Mouse (Mus musculus) gastrocnemius, postnatal 10 days (tissue): Measurements from ENCODE around the gene Rcn1. TPM values are rescaled to one million over a fixed set of nuclear protein-coding genes. Genes with fewer than 3 reads are reported as not detected.

ENCODE experiments used
- DNase-seq: peaks from one replicate; pipeline ENCODE4 v3.0.0; 2021; ENCODE audit warnings: mixed read lengths
- total RNA-seq, 2 experiments: library from RNA; stranded (reverse); gene quantifications; 2 replicates each; pipeline ENCODE4 v1.2.3; 2021

Gene Rcn1
- total RNA-seq, 2 experiments from 2014 or later, result 43.1 to 56.8 TPM

DNA sequence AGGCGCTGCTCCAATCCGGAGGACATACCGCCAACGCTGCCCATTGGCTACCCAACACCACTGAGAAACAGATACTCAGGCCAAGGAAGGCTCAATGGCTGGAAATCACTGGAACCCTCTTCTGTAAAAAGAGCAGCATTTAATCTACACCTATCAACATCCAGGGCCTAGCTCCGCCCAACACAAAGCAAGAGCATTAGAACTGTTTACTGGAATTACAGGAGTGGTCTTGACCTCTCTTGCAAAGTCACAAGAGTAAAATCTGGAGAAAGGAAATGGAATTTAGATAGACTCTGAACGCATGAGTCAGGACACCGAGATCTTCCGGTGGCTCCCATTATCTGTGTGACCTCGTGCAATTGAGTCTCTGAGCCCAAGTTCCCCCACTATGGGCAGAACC is 3.1 kb downstream of the Rcn1 start:
- DNase-seq, result no peak

GRCm38 (mm10) chr2:105394375-105394774 is 4.7 kb downstream of the Rcn1 start:
- DNase-seq, result no peak

DNA sequence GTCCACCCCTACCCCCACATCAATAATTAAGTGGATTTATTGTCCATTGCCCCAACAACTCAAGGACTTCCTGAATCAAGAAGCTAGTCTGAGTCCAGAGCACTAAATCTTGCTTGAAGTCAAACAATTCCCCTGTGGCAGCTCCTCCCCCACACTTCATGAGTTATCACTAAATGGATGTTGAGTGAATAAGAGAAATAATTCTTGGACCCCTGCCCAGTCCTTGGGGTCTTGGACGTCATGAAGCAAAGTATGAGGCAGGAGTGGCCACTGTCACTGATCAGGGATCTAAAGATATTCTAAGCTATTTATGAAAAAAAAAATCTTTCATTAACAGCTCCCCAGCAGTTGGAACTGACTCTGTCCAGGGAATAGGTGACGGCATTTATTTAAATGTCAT is 6.6 kb downstream of the Rcn1 start:
- no peak for DNase-seq

DNA sequence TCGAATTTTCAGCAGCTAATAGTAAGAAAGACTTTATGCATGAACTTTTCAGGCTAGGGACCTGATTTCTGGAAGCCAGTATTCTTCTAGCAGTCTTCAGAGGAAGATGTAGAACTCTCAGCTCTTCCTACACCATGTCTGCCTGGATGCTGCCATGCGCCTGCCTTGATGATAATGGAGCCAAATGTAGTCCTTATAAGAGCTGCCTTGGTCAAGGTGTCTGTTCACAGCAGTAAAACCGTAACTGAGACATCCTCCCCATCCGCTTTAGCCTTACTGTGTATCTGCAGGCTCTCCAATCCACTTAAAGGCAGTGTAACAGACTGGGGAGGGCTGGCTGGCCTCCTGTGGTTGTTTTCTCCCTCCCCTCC is 7.7 kb downstream of the Rcn1 start:
- DNase-seq, result no peak

DNA sequence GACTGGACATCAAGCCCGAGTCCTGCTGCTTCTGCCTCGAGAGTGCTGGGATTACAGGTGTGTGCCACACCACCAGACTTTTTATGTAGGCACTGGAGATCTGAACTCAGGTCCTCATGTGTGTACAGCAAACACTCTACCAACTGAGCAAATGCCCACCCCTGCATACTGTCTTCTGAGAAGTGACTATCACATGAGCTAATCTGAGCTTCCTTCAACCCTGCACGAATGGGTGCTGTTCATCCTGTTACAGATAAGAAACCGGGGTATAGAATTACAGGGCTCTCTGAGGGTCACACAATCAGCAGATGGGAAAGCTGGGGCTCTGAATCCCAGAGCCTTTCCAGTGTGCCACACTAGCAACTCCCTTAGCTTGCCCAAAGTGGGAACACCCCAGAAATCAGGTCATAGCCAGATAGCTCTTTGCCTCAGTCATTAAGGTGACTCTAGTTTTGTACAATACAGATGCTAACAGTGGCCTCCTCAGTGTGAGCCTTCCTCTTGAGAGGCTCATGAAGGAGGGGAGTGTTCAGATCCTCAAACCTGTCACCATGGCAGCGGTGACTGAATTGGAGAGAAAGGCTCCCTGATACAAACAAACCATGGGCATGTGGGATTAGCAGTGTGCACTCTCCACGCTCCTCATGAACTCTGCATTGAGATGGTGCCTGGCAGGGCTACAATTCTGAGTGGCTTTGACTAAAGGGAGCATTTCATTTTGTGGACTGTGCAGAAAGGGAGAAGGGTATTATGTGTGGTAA is 8.3 kb downstream of the Rcn1 start:
- DNase-seq, result no peak

GRCm38 (mm10) chr2:105389007-105389890 is 9.9 kb downstream of the Rcn1 start:
- DNase-seq, result peak; percentile 23

DNA sequence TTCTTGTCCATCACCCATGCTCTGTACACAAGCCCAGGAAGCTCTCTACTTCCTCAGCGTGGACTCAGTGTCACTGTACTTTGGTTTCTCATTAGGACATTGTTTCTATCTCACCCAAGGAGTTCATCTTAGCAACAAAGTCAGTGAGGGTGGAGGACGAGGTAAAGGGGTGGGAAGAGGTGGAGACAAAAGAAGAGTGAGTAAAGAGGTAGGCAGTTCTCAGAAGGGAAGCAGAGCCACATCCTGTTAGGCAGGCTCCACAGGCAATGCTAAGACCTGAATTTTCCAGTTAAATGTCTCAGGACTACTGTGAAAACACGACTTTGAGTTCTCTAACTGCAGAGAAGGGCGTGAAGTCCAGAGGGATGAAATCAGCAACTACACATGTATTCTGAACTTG is 12.7 kb downstream of the Rcn1 start:
- no peak for DNase-seq

DNA sequence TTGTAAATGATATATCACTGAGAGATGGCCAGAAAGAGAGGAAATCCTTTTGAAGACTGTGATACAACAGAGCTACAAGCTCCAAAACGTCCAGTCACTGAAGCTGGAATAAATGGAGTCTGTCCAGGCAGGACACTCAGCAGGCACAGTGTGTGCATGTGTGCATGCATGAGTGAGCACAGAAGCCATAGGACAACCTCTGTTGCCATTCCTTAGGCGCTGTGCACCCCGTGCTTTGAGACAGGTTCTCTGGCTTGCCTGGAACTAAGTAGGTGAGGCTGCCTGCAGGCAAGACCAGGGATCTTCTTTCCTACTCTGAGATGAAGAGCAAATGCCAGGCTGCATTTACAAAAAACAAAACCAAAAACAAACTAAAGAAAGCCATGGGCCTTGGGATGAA is 14.1 kb downstream of the Rcn1 start:
- no peak for DNase-seq

DNA sequence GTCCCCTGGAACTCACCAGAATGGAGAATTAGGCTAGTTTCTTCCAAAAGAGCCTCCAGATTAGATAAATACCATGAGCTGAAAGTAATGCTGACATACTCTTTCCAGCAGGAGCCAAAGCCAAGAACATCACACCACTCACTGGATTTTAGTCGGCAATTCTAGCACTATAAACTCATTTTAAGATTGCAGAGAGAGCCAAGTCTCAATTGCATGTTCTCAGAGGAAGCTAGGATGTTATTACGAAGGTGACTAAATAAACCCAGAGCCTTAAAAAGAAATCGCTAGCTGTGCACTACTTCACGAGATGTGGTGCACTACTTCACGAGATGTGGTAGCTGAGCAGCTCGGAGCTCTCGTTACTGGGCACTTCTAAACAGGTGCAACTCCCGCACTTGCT is 16.1 kb downstream of the Rcn1 start:
- DNase-seq, result no peak

GRCm38 (mm10) chr2:105380757-105381319 is 18.3 kb downstream of the Rcn1 start:
- no peak for DNase-seq

GRCm38 (mm10) chr2:105379682-105380081 is 19.4 kb downstream of the Rcn1 start:
- no peak for DNase-seq

- no peak for DNase-seq
Measured at GRCm38 (mm10) chr2:105375705-105376104, 23.4 kb downstream of the Rcn1 start.

DNA sequence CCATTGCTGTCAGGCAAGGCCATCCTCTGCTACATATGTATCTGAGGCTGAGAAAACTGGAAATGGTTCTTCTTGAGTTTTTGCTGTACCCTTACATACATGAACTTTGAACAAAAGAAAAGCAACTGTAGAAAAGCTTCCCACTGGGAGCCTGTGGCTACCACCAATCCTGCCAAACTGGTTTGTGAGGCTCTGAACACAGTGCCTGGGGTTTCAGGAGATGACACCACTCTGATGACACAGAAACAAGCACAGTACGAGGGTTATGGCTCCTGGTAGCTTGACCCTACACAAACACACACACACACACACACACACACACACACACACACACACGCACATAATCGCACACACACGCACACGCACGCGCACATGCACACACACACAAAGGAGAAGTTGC is 23.9 kb downstream of the Rcn1 start:
- DNase-seq, result no peak

- DNase-seq, result no peak
Measured at GRCm38 (mm10) chr2:105373658-105374057, 25.5 kb downstream of the Rcn1 start.

DNA sequence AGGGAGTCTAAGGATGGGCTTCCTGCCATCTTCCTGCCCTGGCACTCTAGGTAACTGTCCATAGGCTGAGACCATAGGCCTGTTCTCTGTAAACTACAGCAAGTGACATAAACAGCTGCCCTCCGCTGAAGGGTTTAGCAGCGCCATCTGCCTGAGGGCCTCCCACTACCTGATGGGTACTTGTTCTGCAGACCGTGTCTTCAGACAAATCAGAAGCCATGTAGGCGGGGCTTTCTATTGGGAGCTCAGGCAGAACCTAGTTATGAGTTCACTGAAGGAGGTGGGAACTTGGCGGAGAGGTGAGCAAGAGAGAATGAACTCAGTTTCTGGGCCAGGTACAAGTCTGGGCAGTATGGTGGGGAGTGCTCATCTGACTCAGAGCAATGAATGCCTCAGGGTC is 26.4 kb downstream of the Rcn1 start:
- DNase-seq, result no peak

GRCm38 (mm10) chr2:105372156-105372555 is 27.0 kb downstream of the Rcn1 start:
- DNase-seq, result no peak

- no peak for DNase-seq
Measured at GRCm38 (mm10) chr2:105370698-105371097, 28.4 kb downstream of the Rcn1 start.

- no peak for DNase-seq
Measured at GRCm38 (mm10) chr2:105370240-105370639, 28.9 kb downstream of the Rcn1 start.

DNA sequence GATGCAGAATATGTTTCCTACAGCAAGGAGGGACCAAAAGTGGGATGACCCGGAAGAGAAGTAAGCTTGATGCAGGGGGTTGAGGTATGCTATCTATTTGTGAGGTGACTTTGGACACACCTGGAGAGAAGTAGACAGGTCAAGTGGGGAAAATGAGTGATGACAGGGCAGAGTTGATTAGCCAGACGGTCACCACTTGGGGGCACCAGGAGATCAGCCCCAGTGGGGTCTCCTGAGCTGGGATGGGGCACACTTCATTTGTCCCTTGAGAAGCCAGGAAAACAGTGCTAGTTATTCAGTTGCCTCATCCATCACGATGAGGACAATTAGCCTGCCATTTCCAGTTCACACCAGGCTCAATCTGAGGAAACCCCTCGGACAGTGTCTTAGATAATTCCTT is 31.5 kb downstream of the Rcn1 start:
- DNase-seq, result no peak

- DNase-seq, result no peak
Measured at GRCm38 (mm10) chr2:105358040-105358439, 41.1 kb downstream of the Rcn1 start.

DNA sequence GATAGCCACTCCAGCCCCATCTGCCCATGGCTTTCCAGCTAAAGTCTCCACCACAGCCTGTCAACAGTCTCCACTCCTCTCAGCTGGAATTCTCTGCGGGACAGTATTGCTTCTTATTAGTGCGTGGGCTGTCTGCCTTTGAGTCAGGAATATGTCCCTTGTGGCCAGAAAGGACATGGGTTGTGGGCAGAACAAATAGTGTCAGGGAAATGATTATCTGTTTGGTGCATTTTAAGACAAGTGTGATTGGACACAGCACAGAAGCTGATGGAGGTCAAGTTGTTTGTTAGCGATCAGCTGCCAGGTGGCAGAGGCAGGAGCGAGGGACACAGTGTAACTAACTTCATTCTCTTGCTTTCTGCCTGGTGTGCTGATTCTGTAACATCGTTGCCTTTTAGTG is 42.3 kb downstream of the Rcn1 start:
- DNase-seq, result no peak

- DNase-seq, result no peak
Measured at GRCm38 (mm10) chr2:105348886-105349285, 50.2 kb downstream of the Rcn1 start.

DNA sequence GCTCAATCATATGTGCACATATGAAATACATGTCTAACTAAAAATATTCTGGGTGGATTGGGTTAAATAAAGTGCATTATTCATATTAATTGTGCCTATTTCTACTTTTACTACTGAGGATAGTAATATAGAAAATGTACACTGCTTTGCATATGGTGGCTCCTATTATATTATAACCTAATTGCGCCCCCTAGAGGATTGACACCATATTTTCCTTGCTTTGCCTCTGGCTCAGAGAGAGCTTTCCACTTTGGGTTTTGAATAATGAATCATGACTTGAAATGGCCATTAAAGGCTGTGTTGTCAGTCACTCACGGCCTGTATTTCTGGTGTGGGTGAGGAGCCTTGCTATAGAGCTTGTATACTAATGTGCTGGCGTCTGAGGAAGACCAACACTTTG is 59.1 kb downstream of the Rcn1 start:
- no peak for DNase-seq
